Mouse (Mus musculus) limb, embryonic 13.5 days (tissue): Measurements from ENCODE around the gene Emilin3. TPM values are rescaled to one million over a fixed set of nuclear protein-coding genes. Genes with fewer than 3 reads are reported as not detected.

Source experiments
- ATAC-seq: fragments of 200-750 bp; cut with Nextera tagmentation; 2 replicates; pipeline ENCODE4 v1.8.0; 2017; ENCODE audit warnings: low read depth, moderate number of reproducible peaks, moderate TSS enrichment; ENCODE audit not compliant: low FRiP score
- H3K27ac ChIP-seq: fragments of 300-500 bp; sonication (generic); 2 replicates; pipeline ENCODE4 v1.5.1; 2015; ENCODE audit warnings: inconsistent platforms, mild to moderate bottlenecking, moderate library complexity
- H3K27me3 ChIP-seq: fragments of 300-500 bp; sonication (generic); 2 replicates; pipeline ENCODE4 v1.6.1; 2015; ENCODE audit warnings: mild to moderate bottlenecking, inconsistent platforms
- H3K36me3 ChIP-seq: fragments of 300-500 bp; sonication (generic); 2 replicates; pipeline ENCODE4 v1.6.1; 2015; ENCODE audit warnings: inconsistent platforms, mild to moderate bottlenecking, moderate library complexity
- H3K4me1 ChIP-seq: fragments of 300-500 bp; sonication (generic); 2 replicates; pipeline ENCODE4 v1.6.1; 2015; ENCODE audit warnings: inconsistent platforms
- H3K4me2 ChIP-seq: fragments of 300-500 bp; sonication (generic); replicated peaks from 2 replicates; pipeline ENCODE4 v1.6.1; 2015; ENCODE audit warnings: inconsistent platforms, mild to moderate bottlenecking, moderate library complexity
- H3K4me3 ChIP-seq: fragments of 300-500 bp; sonication (generic); 2 replicates; pipeline ENCODE4 v1.5.1; 2015; ENCODE audit warnings: moderate library complexity, mild to moderate bottlenecking, inconsistent platforms
- H3K9ac ChIP-seq: fragments of 300-500 bp; sonication (generic); 2 replicates; pipeline ENCODE4 v1.6.1; 2015; ENCODE audit warnings: mild to moderate bottlenecking, inconsistent platforms
- H3K9me3 ChIP-seq: fragments of 300-500 bp; sonication (generic); 2 replicates; pipeline ENCODE4 v1.6.1; 2016; ENCODE audit warnings: inconsistent platforms
- WGBS: fragments of 180-500 bp; shearing (Covaris S2); methylation state at CpG from one replicate; pipeline ENCODE4 v1.1.7; 2015; 5-methylcytosine and 5-hydroxymethylcytosine counted together
- polyA plus RNA-seq: library from polyadenylated mRNA; unstranded; fragments of >200 nt; fragmentation: Nextera tagmentation; extraction: Ambion mirVana; gene quantifications from 2 replicates; pipeline ENCODE4 v1.2.1, GENCODE M21; 2015

Emilin3 gene
- polyA plus RNA-seq, 1 experiment from 2014 or later = 30.2 TPM

DNA sequence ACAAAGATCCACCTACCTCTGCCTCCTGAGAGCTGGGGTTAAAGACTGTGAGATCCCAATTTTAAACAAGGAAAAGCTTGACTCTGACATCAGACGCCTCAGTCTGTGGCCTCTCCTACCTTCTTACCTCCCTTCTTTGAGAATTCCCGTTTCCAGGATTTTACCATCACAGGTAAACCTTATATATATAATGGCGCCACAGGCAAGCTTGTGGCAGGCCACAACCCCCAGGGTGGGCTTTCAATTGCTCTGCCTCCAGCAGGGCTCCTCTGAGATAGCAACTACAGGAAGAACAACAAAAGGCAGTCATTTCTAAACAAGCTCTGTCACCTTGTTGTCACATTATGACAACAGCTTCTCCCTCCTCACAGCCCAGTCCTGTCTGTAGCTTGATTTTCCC, 25.9 kb downstream of the Emilin3 start:
- 73% methylated on average over 3 of the region's 3 CpGs for WGBS
- Histone ChIP-seq H3K4me1 (peaks cover 9% of the 10 kb centered on the region), H3K27ac (no peak overlapping the region)

DNA sequence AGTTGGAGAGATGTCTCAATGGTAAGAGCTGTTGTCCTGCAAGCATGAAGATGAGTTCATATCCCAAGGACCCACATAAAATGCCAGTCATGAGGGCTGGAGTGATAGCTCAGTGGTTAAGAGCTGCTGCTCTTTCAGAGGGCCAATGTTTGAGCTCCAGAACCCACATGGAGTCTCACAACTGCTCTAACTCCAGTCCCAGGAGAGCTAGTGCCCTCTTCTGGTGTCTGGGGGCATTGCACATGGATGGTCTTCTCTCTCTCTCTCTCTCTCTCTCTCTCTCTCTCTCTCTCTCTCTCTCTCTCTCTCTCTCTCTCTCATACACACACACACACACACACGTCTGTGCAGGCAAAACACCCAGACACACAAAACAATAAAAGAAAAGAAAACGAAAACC, 27.3 kb downstream of the Emilin3 start:
- Histone ChIP-seq H3K9me3 (no peaks in the 10 kb centered on the region), H3K27me3 (peaks cover 5% of the 10 kb centered on the region), H3K9ac (no peak overlapping the region), H3K4me1 (peaks cover 16% of the 10 kb centered on the region), H3K4me2 (no peak overlapping the region), H3K4me3 (no peak overlapping the region), H3K36me3 (no peaks in the 10 kb centered on the region), H3K27ac (no peak overlapping the region)
- 22% methylated on average over 2 of the region's 2 CpGs for WGBS
- ATAC-seq = no peak

More for the DNA sequence above, 25.9 kb downstream of the Emilin3 start:
- Histone ChIP-seq H3K27me3 (peaks cover 6% of the 10 kb centered on the region), H3K9ac (no peak overlapping the region), H3K36me3 (no peaks in the 10 kb centered on the region), H3K4me2 (no peak overlapping the region), H3K4me3 (no peak overlapping the region), H3K9me3 (no peaks in the 10 kb centered on the region)
- ATAC-seq = no peak

GRCm38 (mm10) chr2:160883912-160884311, 28.2 kb downstream of the Emilin3 start:
- no peak for ATAC-seq
- Histone ChIP-seq H3K27me3 (peaks cover 2% of the 10 kb centered on the region), H3K4me3 (no peak overlapping the region), H3K27ac (no peak overlapping the region), H3K9ac (no peak overlapping the region), H3K36me3 (no peaks in the 10 kb centered on the region), H3K4me1 (peaks cover 16% of the 10 kb centered on the region), H3K9me3 (no peaks in the 10 kb centered on the region), H3K4me2 (no peak overlapping the region)
- WGBS = 75% methylated on average over 4 of the region's 4 CpGs

- Histone ChIP-seq H3K27ac (no peak overlapping the region), H3K9me3 (no peaks in the 10 kb centered on the region), H3K4me1 (peaks cover 11% of the 10 kb centered on the region; the same call in 1 of the 2 replicates), H3K36me3 (no peaks in the 10 kb centered on the region), H3K9ac (no peak overlapping the region), H3K4me2 (no peak overlapping the region), H3K27me3 (no peaks in the 10 kb centered on the region), H3K4me3 (no peak overlapping the region)
- 71% methylated on average over 5 of the region's 5 CpGs for WGBS
- ATAC-seq = no peak
Measured at GRCm38 (mm10) chr2:160882436-160882835, 29.7 kb downstream of the Emilin3 start.

DNA sequence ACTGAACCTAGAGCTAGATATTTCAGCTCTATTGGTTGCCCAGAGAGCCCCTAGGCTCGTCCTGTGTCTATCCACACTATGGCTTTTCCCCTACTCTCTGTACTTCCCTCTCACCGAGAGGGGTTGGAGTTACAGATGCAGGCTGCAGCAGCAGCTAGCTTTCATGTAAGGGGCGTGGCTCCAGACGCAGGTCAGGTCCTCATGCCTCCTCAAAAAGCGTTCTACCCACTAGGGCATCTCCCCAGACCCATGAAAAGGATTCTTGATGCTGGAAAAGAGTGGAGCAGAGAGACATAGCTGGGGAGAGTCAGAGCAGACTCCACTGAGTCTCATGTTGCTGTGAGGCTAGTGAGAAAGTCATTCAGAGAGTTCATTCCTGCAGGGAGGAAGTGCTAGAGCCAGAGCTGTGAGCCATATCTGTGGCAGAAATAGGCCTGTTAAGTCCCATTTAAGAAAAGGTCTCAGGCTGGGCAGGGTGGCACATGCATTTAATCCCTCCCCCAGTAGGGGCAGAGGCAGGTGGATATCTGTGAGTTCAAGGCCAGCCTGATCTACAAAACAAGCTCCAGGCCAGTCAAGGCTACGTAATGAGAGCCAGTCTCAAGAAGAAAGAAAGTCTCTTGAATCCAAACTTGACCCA, 30.5 kb downstream of the Emilin3 start:
- H3K9me3 ChIP-seq = no peaks in the 10 kb centered on the region
- no peak for ATAC-seq
- 45% methylated on average over 6 of the region's 6 CpGs for WGBS

GRCm38 (mm10) chr2:160880453-160881195, 31.5 kb downstream of the Emilin3 start, which contains the start of gene Lpin3:
TSS of gene Lpin3 (plus strand) at chr2:160880670.
- no peak for ATAC-seq

More for the DNA sequence above, 30.5 kb downstream of the Emilin3 start:
- Histone ChIP-seq H3K4me2 (no peak overlapping the region), H3K4me1 (peaks cover 11% of the 10 kb centered on the region; the same call in 1 of the 2 replicates), H3K36me3 (no peaks in the 10 kb centered on the region), H3K27me3 (no peaks in the 10 kb centered on the region), H3K27ac (no peak overlapping the region), H3K9ac (no peak overlapping the region), H3K4me3 (no peak overlapping the region)

GRCm38 (mm10) chr2:160876115-160876514, 36.0 kb downstream of the Emilin3 start:
- H3K27ac ChIP-seq = no peak overlapping the region
- ATAC-seq = no peak
- no peak overlapping the region for H3K9ac ChIP-seq
- no peak overlapping the region for H3K4me3 ChIP-seq
- H3K4me1 ChIP-seq = peaks cover 16% of the 10 kb centered on the region
- H3K36me3 ChIP-seq = no peaks in the 10 kb centered on the region
- H3K27me3 ChIP-seq = no peaks in the 10 kb centered on the region
- H3K9me3 ChIP-seq = no peaks in the 10 kb centered on the region
- H3K4me2 ChIP-seq = no peak overlapping the region
- 86% methylated on average over 4 of the region's 4 CpGs for WGBS

More at GRCm38 (mm10) chr2:160880453-160881195, 31.5 kb downstream of the Emilin3 start, which contains the start of gene Lpin3:
- Histone ChIP-seq H3K36me3 (no peaks in the 10 kb centered on the region), H3K27me3 (no peaks in the 10 kb centered on the region), H3K9me3 (no peaks in the 10 kb centered on the region), H3K9ac (no peak within 1 kb of the TSS), H3K27ac (no peak within 1 kb of the TSS), H3K4me1 (peaks cover 11% of the 10 kb centered on the region; the same call in 1 of the 2 replicates), H3K4me2 (no peak within 1 kb of the TSS), H3K4me3 (no peak within 1 kb of the TSS)
- 52% methylated on average over 13 of the region's 13 CpGs for WGBS

GRCm38 (mm10) chr2:160874231-160874877, 37.8 kb downstream of the Emilin3 start:
- H3K9ac ChIP-seq = no peak overlapping the region
- H3K36me3 ChIP-seq = no peaks in the 10 kb centered on the region
- ATAC-seq = no peak
- H3K4me3 ChIP-seq = no peak overlapping the region
- H3K27me3 ChIP-seq = no peaks in the 10 kb centered on the region
- H3K4me1 ChIP-seq = peaks cover 8% of the 10 kb centered on the region
- no peak overlapping the region for H3K27ac ChIP-seq
- H3K4me2 ChIP-seq = no peak overlapping the region
- 83% methylated on average over 5 of the region's 5 CpGs for WGBS
- no peaks in the 10 kb centered on the region for H3K9me3 ChIP-seq

DNA sequence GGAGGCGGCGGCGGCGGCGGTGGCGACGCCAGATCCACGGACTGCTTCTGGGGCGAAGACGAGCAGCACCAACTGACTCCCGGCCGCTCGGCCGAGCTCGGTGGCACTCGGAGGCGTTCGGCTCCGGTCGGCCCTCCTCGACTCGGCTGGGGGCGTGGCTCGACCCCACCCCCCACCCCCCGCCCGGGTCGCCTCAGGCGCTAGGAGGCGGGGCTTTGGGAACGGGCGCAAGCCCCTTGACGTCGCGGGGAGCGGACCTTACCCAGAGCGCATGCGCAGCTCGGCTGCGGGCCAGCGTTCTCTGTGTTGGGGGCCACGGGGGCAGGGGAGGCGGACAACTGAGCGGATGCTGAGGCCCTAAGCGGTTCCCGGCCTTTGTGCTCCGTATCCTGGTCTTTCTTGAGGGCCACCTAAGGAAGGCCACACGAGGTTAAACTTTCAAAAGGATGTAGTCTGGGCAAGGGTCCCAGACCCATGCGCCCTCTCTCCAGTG, 39.2 kb downstream of the Emilin3 start, which contains the start of gene Zhx3:
Zhx3 (minus strand) TSS at position 109 of the 493 bp plus-strand sequence.
- Histone ChIP-seq H3K4me2 (peak within 1 kb of the TSS; percentile 84), H3K4me3 (peak within 1 kb of the TSS; percentile 89), H3K9me3 (no peaks in the 10 kb centered on the region), H3K36me3 (no peaks in the 10 kb centered on the region), H3K4me1 (peaks cover 8% of the 10 kb centered on the region), H3K9ac (peak within 1 kb of the TSS; percentile 98), H3K27me3 (no peaks in the 10 kb centered on the region), H3K27ac (peak within 1 kb of the TSS; percentile 96)
- ATAC-seq = peak; percentile 97
- WGBS = 1% methylated on average over 36 of the region's 48 CpGs

GRCm38 (mm10) chr2:160872395-160872794, 39.7 kb downstream of the Emilin3 start:
- Histone ChIP-seq H3K36me3 (no peaks in the 10 kb centered on the region), H3K9ac (peak overlapping the region; percentile 98), H3K27me3 (no peaks in the 10 kb centered on the region), H3K4me3 (peak overlapping the region; percentile 89), H3K4me2 (peak overlapping the region; percentile 84), H3K27ac (peak overlapping the region; percentile 96), H3K4me1 (peaks cover 8% of the 10 kb centered on the region), H3K9me3 (no peaks in the 10 kb centered on the region)
- WGBS = 0% methylated on average over 32 of the region's 47 CpGs
- peak; percentile 92 for ATAC-seq

DNA sequence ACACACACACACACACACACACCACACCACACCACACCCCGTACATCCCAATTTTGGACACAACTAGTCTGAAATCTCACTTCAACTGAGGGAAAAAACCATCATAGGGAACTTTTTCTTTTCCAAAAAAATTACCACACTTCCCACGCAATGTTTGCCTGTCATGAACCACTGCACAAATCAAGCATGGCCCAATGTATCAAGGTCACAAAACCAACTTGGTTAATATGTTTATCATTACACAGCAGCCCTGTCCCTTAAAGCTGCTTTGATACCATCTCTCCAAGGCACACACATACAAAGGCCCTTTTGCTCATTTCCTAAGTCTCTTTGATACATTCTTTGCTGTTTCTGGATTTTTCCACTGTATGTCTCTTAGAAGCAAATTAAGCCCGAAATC, 40.8 kb downstream of the Emilin3 start:
- Histone ChIP-seq H3K27ac (no peak overlapping the region), H3K9ac (no peak overlapping the region)
- ATAC-seq = no peak

GRCm38 (mm10) chr2:160869446-160869845, 42.7 kb downstream of the Emilin3 start:
- no peak for ATAC-seq
- Histone ChIP-seq H3K4me1 (peaks cover 8% of the 10 kb centered on the region), H3K9ac (no peak overlapping the region), H3K36me3 (no peaks in the 10 kb centered on the region), H3K27me3 (no peaks in the 10 kb centered on the region), H3K9me3 (no peaks in the 10 kb centered on the region), H3K4me3 (no peak overlapping the region), H3K4me2 (no peak overlapping the region), H3K27ac (no peak overlapping the region)
- WGBS = 75% methylated on average over 3 of the region's 3 CpGs

More for the DNA sequence above, 40.8 kb downstream of the Emilin3 start:
- H3K4me2 ChIP-seq = peak overlapping the region; percentile 35; the same call in 1 of the 2 replicates
- H3K27me3 ChIP-seq = no peaks in the 10 kb centered on the region
- WGBS = 84% methylated on average over 3 of the region's 3 CpGs
- H3K9me3 ChIP-seq = no peaks in the 10 kb centered on the region
- H3K4me1 ChIP-seq = peaks cover 8% of the 10 kb centered on the region
- peak overlapping the region; percentile 10; the same call in 1 of the 2 replicates for H3K4me3 ChIP-seq
- H3K36me3 ChIP-seq = no peaks in the 10 kb centered on the region
